Mouse (Mus musculus): ENCODE measurements around the gene 1500009C09Rik. TPM values are rescaled to one million over a fixed set of nuclear protein-coding genes. Genes with fewer than 3 reads are reported as not detected.
A peak's percentile ranks its signal among the peaks of the same experiment; 100 is the strongest.

The 1500009C09Rik gene
- total RNA-seq, 2 experiments from 2014 or later, result not detected

DNA sequence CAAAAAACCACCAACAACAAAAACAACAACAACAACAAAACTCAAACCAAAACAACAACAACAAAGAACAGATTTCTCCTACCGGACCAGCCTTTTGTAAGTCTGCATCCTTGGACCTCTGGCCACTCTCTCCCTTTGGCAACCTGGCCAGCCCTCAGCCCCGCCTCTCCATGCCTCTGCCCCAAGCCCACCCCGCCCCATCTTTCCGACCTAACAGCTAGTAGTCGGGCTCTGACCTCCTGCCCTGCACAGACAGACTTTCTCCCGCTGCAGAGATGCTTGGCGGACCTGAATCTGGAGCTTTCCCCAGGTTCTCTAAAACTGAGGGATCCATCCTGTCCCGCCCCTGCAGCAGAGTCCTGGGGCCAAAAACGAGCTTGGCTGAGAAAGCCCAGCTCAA lies 34.2 kb upstream of the 1500009C09Rik start:
- DNase-seq, result peak; percentile 3
- intact Hi-C loops (cut with DNase I; ENCODE audit: low total_unique reads), result no loop called here

- intact Hi-C loops (cut with DNase I; ENCODE audit: low total_unique reads), result no loop called here
- peak; percentile 17 for DNase-seq
Observed at GRCm38 (mm10) chr15:82218778-82219666, 33.2 kb upstream of the 1500009C09Rik start.

DNA sequence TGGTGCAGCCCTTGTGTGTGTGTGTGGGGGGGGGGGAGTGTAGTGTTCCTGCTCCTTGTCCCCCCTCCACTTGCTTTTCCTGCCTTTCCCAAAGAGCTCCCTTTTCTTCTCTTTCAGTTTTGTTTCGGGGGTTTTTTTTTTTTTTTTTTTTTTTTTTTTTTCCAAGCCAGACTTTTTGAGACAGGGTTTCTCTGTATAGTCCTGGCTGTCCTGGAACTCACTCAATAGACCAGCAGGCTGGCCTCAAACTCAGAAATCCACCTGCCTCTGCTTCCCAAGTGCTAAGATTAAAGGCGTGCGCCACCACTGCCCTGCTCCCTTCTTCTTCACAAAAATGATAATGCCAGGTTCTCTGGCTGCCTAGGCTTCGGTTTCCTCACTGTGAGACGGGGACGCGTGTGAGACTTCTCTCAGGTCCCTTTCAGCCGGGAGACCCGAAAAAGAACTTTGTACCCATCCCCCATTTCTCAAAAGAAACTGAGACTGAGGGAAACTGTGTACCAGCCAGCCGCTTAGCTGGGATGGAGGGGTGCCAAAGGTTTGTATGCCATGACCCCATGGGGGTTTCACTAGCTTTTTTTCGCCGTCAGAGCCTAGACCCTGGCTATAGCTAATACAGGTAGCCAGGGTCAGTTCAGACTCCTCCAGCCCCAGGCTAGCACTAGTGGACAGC lies 32.1 kb upstream of the 1500009C09Rik start:
- intact Hi-C loops (cut with DNase I; ENCODE audit: low total_unique reads), result no loop called here
- no peak for DNase-seq

DNA sequence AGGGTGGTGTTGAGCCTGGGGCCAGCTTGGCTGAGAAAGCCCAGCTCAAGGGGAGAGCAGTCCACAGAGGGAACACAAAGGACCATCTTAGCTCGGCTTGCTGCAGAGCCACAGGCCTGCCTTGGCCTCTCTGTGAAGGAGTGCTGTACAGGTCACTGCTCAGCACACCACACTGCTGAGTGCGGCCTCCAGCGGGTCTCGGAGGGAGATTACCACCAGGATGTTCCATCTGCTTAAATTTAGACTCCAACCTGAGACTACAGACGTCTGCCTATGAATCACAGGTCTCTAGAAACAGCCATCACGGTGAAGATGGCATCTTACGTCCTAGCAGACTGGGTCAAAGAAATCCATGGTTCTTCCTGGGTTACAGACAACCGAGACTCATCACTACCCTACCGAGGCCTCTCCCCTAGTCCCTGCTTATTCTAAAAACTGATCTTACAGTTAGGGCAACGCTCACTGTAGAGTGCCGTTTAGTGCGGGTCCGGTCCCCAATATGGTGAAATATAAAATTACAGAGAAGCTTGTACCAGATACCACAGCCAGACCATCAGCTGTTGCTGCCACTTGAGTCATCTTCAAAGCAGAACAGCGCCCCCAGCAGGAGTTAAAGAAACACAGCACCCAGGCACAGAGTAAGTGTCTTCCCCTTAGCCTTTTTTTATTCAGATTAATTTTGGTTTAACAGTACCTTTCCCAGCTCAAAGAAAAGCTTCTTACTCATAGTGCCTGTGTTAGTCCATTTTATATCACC lies 30.9 kb upstream of the 1500009C09Rik start:
- no peak for DNase-seq
- intact Hi-C loops (cut with DNase I; ENCODE audit: low total_unique reads), result no loop called here

- intact Hi-C loops (cut with DNase I; ENCODE audit: low total_unique reads), result no loop called here
- no peak for DNase-seq
Observed at GRCm38 (mm10) chr15:82223251-82223650, 28.9 kb upstream of the 1500009C09Rik start.

- intact Hi-C loops (cut with DNase I; ENCODE audit: low total_unique reads), result no loop called here
- peak; percentile 62 for DNase-seq
Observed at GRCm38 (mm10) chr15:82223657-82224601, 28.3 kb upstream of the 1500009C09Rik start, which contains the start of gene Tnfrsf13c. Gene Tnfrsf13c, minus strand, starts transcription at chr15:82224369.

DNA sequence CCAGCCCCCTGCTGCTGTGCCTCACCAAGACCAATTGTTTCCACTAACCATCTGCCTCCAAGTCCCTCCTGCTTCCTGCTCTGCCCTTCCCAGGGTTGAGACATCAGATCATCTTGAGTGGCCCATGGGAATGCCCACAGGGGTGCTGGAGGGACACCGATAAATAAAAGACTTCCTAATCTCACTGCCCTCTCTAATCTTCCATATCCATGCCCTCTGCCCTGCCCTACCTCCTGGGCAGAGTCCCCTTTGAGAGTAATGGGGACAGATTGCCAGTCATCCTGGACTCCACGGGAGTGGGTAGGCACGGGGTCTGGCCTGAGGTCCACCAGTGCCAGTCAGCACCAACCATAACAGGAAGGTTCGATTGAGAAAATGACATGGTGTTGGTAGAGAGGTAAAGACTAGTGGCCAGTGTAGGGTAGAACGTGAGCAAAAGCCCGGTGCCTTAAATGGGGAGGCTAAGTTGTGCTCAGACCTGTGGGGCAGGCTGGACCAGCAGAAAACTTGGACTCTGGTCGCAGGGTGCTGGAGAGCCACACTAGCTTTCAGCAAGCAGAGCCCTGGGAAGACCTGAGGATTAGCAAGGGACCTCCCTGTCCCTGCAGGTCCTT lies 27.5 kb upstream of the 1500009C09Rik start:
- intact Hi-C loops (cut with DNase I; ENCODE audit: low total_unique reads), result no loop called here
- no peak for DNase-seq

DNA sequence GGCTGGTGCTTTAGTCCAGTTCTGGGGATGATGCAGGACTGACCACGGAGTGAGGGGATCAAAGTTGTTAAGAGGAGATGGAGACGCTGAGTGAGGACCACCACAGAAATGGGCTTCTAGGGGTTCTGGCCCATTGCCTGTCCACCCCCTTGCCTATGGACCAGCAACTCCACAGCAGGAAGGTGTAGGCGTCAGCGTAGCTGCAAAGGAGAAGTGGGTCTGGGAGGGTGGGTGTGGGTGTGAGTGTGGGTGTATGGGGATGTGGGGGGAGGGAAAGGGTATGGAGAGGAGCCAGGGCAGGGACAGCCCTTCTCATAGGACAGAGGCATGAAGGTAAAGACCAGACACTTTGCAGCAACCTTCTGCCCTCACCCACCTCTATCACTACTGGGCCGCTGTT lies 26.4 kb upstream of the 1500009C09Rik start:
- DNase-seq, result no peak
- intact Hi-C loops (cut with DNase I; ENCODE audit: low total_unique reads), result no loop called here

GRCm38 (mm10) chr15:82229542-82230045 lies 22.6 kb upstream of the 1500009C09Rik start:
- intact Hi-C loops (cut with DNase I; ENCODE audit: low total_unique reads), result no loop called here
- DNase-seq, result no peak

DNA sequence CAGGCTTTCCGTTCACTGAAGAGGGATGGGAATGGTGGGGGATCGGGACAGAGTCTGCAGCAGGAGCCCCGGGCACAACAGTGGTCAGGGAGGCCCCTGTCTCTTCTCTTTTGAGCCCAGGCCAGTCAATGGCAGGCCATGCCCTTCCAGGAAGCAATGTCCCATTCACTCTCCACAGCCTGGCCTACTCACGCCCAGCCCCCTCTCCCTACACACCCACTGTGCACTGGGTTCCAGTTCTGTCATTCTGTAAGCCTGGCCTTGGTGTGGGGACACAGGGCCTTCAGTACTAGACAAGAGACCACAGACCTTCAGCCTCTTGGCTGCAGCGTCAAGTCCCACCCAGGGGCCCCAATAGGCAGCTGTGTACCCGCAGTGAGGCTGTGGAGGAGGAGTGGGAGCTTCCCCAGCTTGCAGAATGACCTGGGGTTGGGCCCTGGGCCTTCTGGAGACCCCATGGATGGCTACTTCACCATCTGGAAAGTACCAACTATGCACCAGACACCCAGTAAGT lies 22.0 kb upstream of the 1500009C09Rik start:
- no peak for DNase-seq
- intact Hi-C loops (cut with DNase I; ENCODE audit: low total_unique reads), result no loop called here

DNA sequence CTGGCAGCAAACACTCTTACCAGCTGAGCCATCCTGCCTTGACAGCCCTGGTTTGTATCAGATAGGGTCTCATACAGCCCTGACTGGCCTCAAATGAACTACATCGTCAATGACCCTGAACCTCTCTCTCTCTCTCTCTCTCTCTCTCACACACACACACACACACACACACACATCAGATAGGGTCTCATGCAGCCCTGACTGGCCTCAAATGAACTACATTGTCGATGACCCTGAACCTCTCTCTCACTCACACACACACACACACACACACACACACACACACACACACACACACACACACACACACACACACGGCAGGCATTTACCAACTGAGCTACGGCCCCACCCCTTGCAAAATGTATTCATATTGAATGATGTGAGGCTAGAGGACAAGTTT lies 21.1 kb upstream of the 1500009C09Rik start:
- no peak for DNase-seq
- intact Hi-C loops (cut with DNase I; ENCODE audit: low total_unique reads), result no loop called here

DNA sequence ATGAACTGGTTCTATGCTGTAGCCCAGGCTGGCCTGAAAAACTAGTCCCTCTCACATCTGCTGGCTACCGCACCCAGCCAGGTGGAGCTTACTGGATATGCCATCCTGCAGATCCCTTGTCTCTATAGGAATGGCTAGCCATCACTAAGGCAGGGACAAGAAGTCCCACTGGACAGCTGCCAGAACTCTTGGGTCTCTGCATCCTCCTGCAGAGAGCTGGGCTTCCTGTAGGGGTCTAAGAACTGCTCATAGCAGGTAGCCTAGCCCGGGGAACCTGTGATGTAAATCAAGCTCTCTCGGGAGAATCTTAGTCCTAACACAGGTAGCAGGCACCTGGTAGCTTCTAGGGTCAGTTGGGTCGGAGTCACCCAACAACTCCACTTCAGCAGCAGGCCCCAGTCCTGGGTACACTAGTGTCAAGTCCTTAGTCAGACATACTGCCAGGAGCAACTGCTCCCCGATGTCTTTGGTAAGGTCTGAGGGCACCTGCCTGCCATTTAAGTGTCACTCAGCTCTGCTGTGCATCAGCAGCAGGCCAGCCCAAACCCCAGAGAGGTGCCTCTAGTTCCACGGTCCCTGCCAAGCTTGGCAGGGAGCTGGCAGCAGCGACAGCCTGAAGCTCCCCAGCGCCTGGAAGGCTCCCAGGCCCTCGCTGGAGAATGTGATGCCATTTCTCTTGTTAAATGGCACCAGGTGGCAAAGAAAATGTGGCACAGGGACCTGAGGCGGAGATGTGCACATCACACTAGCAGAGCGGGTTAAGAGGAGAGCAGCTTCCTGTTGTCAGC lies 20.4 kb upstream of the 1500009C09Rik start:
- DNase-seq, result peak; percentile 63
- intact Hi-C loops (cut with DNase I; ENCODE audit: low total_unique reads), result no loop called here

GRCm38 (mm10) chr15:82232651-82233050 lies 19.5 kb upstream of the 1500009C09Rik start:
- no peak for DNase-seq
- intact Hi-C loops (cut with DNase I; ENCODE audit: low total_unique reads), result no loop called here

- DNase-seq, result no peak
- intact Hi-C loops (cut with DNase I; ENCODE audit: low total_unique reads), result loop anchor here (2.0 to 5.0 kb wide), 2 partner anchors 93 to 167 kb away; partner anchors contain the start of gene Mei1
Observed at GRCm38 (mm10) chr15:82235661-82236060, 16.5 kb upstream of the 1500009C09Rik start.

DNA sequence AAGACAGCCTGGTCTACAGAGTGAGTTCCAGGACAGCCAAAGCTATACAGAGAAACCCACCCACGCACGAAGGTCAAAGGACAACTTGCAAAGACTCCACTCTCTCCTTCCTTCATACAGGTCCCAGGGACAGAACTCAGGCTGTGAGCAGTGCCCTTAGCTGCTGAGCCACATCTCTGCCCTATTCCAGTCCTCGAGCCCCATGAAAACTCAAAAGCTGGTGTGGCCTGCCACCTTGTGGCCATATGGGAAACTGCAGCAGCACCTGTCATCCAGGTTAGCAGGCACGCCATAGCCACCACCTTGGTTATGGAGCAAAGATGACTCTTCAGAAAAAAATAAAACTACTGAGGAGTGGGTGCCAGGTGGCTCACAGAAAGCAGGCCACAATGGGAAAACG lies 15.6 kb upstream of the 1500009C09Rik start:
- peak; percentile 68 for DNase-seq
- intact Hi-C loops (cut with DNase I; ENCODE audit: low total_unique reads), result loop anchor here (5.0 kb wide), 1 partner anchor 94 kb away; no protein-coding TSS in a partner anchor

DNA sequence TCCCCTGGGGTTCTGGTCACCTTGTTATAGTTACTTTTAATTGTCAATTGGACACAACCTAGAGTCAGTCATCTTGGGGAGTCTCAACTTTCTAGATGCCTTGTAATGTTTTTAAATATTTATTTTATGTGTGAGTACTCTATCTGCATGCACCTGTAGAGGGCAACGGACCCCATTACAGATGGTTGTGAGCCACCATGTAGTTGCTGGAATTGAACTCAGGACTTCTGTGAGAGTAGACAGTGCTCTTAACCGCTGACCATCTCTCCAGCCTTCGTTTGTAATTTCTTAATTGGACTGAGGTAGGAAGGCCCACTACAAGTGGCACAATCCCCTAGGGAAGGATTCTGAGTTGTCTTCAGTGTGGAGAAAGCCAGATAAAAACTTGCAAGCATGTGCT lies 8.9 kb upstream of the 1500009C09Rik start:
- DNase-seq, result no peak
- intact Hi-C loops (cut with DNase I; ENCODE audit: low total_unique reads), result no loop called here

DNA sequence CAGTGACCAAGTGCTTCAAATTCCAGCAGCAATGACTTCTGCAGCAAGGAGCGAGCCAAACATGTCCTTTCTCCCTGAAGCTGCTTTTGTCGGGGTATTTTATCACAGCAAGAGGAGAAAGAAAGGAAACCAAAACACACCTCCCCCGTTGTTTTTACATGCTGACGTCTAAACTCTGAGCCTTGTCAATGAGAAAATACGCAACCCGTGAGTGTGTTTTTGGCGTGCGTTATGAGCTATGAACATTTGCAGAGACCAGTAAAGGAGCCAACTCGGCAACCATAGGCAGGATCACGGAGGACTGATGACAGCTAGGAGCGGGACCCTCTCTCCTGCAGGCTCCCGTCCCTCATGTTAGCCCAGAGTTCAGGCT lies 8.5 kb upstream of the 1500009C09Rik start:
- no peak for DNase-seq
- intact Hi-C loops (cut with DNase I; ENCODE audit: low total_unique reads), result no loop called here
